Mouse (Mus musculus) erythroblast, embryonic 14.5 days (primary cell): ENCODE measurements at regions not wholly inside any gene's neighbourhood (a gene's known extent, or its start where the extent isn't known, plus 50 kb on each side); places are given as distances from the start of the nearest gene placed in this dataset.

Source experiments
- GATA1 ChIP-seq: IDR thresholded peaks from 2 replicates; pipeline ENCODE4 v1.6.1; 2012; ENCODE audit warnings: low read length, inconsistent platforms, mixed read lengths
- TAL1 ChIP-seq: IDR thresholded peaks from 3 replicates; pipeline ENCODE4 v1.6.1; 2012; ENCODE audit warnings: low read length, inconsistent platforms, mixed read lengths

DNA sequence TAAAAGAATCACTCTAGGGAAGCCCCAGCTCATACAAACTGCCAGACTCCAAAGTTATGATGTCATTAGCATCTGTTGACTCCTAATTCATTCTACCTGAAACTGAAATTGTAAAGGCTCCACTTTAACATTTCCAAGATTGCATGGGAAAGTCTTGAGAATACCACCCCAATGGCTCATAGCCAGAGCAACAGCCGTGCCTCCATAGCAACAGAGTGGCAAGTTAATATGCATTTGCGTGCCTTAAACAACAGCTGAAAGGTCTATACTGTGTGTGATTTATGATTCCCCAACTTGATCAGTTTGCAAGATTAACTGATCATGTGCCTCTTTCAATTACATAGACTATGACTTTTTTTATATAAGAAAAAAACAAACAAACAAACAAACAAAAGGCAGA is 190.8 kb upstream of the Ppargc1a start:
- TF ChIP-seq GATA1 (no peak), TAL1 (no peak)
